Mouse (Mus musculus) CH12.LX (cell line): ENCODE measurements around the gene Nudt6. TPM values are rescaled to one million over a fixed set of nuclear protein-coding genes. Genes with fewer than 3 reads are reported as not detected.
A peak's percentile ranks its signal among the peaks of the same experiment; 100 is the strongest.

Experiments used
- DNase-seq: peaks from one replicate; pipeline ENCODE4 v3.0.0-alpha.2; 2013; ENCODE audit errors: extremely low read depth
- H3K27ac ChIP-seq: 2 replicates; pipeline ENCODE4 v1.5.1; 2012; ENCODE audit warnings: low read depth, mild to moderate bottlenecking, control low read depth, moderate library complexity; ENCODE audit not compliant: insufficient read depth
- H3K27me3 ChIP-seq: replicated peaks from 2 replicates; pipeline ENCODE3; 2012; ENCODE audit warnings: inconsistent platforms
- H3K36me3 ChIP-seq, 2 experiments: replicated peaks in 1 of 2; 2 replicates each; pipeline versions ENCODE3 to v1.6.1; 2012; ENCODE audit warnings: inconsistent platforms in 1 of 2, low read length in 1 of 2, mild to moderate bottlenecking in 1 of 2, mixed read lengths in 1 of 2, moderate library complexity in 1 of 2; ENCODE audit not compliant: control insufficient read depth in 1 of 2, insufficient read depth in 1 of 2
- H3K4me1 ChIP-seq, 2 experiments: 2 replicates each; pipeline ENCODE4 v1.6.1; 2012; ENCODE audit warnings: inconsistent platforms in 1 of 2, moderate library complexity in 1 of 2; ENCODE audit not compliant: insufficient read depth in 2 of 2, control insufficient read depth in 1 of 2
- H3K4me2 ChIP-seq: 2 replicates; pipeline ENCODE4 v1.6.1; 2012; ENCODE audit warnings: low read depth, mild to moderate bottlenecking, control low read depth; ENCODE audit not compliant: poor library complexity, insufficient read depth, severe bottlenecking
- H3K4me3 ChIP-seq, 3 experiments: fragments of 150-350 bp in 1 of 3; sonication (generic) in 1 of 3; replicated peaks in 1 of 3; 2 replicates each; pipeline versions ENCODE3 to v1.5.1; 2011 to 2012; ENCODE audit warnings: low read depth in 2 of 3, low read length in 2 of 3, mild to moderate bottlenecking in 2 of 3, moderate library complexity in 2 of 3, control low read depth in 1 of 3, improper control_type of control experiment in 1 of 3, inconsistent platforms in 1 of 3, mixed read lengths in 1 of 3; ENCODE audit not compliant: poor library complexity in 1 of 3
- H3K79me2 ChIP-seq: replicated peaks from 2 replicates; pipeline ENCODE4 v1.6.1; 2012; ENCODE audit warnings: mild to moderate bottlenecking, moderate library complexity; ENCODE audit not compliant: control insufficient read depth, poor library complexity, insufficient read depth, severe bottlenecking; ENCODE audit errors: extremely low read depth
- H3K9ac ChIP-seq: 2 replicates; pipeline ENCODE4 v1.6.1; 2012; ENCODE audit warnings: low read depth, mild to moderate bottlenecking, control low read depth, moderate library complexity; ENCODE audit not compliant: insufficient read depth
- H3K9me3 ChIP-seq: replicated peaks from 2 replicates; pipeline ENCODE3; 2012; ENCODE audit warnings: low read length, inconsistent platforms, mixed read lengths
- CHD1 ChIP-seq: IDR thresholded peaks from 2 replicates; pipeline ENCODE4 v1.6.1; 2012; ENCODE audit warnings: low read depth, low read length, improper control_type of control experiment, inconsistent platforms
- CHD2 ChIP-seq: IDR thresholded peaks from 2 replicates; pipeline ENCODE4 v1.6.1; 2011; ENCODE audit warnings: low read length, improper control_type of control experiment
- CTCF ChIP-seq, 2 experiments: IDR thresholded peaks in 1 of 2; conservative IDR thresholded peaks in 1 of 2; 2 replicates each; pipeline ENCODE4 v1.5.1; 2011 to 2012; ENCODE audit warnings: low read depth in 2 of 2, low read length in 2 of 2, improper control_type of control experiment in 1 of 2, inconsistent platforms in 1 of 2, mild to moderate bottlenecking in 1 of 2, moderate library complexity in 1 of 2
- GABPA ChIP-seq: IDR thresholded peaks from 2 replicates; pipeline ENCODE4 v1.6.1; 2012; ENCODE audit warnings: low read depth, low read length, improper control_type of control experiment, inconsistent platforms; ENCODE audit not compliant: insufficient replicate concordance
- HCFC1 ChIP-seq: IDR thresholded peaks from 2 replicates; pipeline ENCODE4 v1.6.1; 2012; ENCODE audit warnings: low read depth, mild to moderate bottlenecking, inconsistent platforms, low read length, improper control_type of control experiment
- IRF4 ChIP-seq: IDR thresholded peaks from 2 replicates; pipeline ENCODE4 v1.6.1; 2014; ENCODE audit warnings: low read depth, mild to moderate bottlenecking, inconsistent platforms, low read length, improper control_type of control experiment
- JUND ChIP-seq: conservative IDR thresholded peaks from 2 replicates; pipeline ENCODE4 v1.6.1; 2011; ENCODE audit warnings: low read depth, low read length, improper control_type of control experiment
- MAFK ChIP-seq: IDR thresholded peaks from 2 replicates; pipeline ENCODE4 v1.6.1; 2011; ENCODE audit warnings: low read length, improper control_type of control experiment; ENCODE audit not compliant: insufficient replicate concordance
- MAX ChIP-seq: IDR thresholded peaks from 2 replicates; pipeline ENCODE4 v1.6.1; 2011; ENCODE audit warnings: low read length, improper control_type of control experiment
- NRF1 ChIP-seq: IDR thresholded peaks from 2 replicates; pipeline ENCODE4 v1.6.1; 2014; ENCODE audit warnings: low read depth, mild to moderate bottlenecking, inconsistent platforms, low read length, improper control_type of control experiment, moderate library complexity
- POLR2A ChIP-seq: IDR thresholded peaks from 2 replicates; pipeline ENCODE4 v1.6.1; 2011; ENCODE audit warnings: low read depth, mild to moderate bottlenecking, improper control_type of control experiment, low read length
- POLR2AphosphoS2 ChIP-seq: IDR thresholded peaks from 2 replicates; pipeline ENCODE4 v1.6.1; 2011; ENCODE audit warnings: low read depth, low read length, improper control_type of control experiment
- SIN3A ChIP-seq: IDR thresholded peaks from 2 replicates; pipeline ENCODE4 v1.6.1; 2012; ENCODE audit warnings: low read length, improper control_type of control experiment, inconsistent platforms
- TBP ChIP-seq: conservative IDR thresholded peaks from 2 replicates; pipeline ENCODE4 v1.6.1; 2011; ENCODE audit warnings: low read depth, low read length, improper control_type of control experiment
- UBTF ChIP-seq: IDR thresholded peaks from 2 replicates; pipeline ENCODE4 v1.6.1; 2012; ENCODE audit warnings: low read depth, mild to moderate bottlenecking, inconsistent platforms, low read length, improper control_type of control experiment, moderate library complexity
- USF1 ChIP-seq: IDR thresholded peaks from 2 replicates; pipeline ENCODE4 v1.6.1; 2014; ENCODE audit warnings: low read depth, mild to moderate bottlenecking, inconsistent platforms, low read length, improper control_type of control experiment
- ZC3H11A ChIP-seq: IDR thresholded peaks from 2 replicates; pipeline ENCODE4 v1.6.1; 2012; ENCODE audit warnings: low read depth, mild to moderate bottlenecking, inconsistent platforms, low read length, improper control_type of control experiment
- ZKSCAN1 ChIP-seq: IDR thresholded peaks from 2 replicates; pipeline ENCODE4 v1.6.1; 2012; ENCODE audit warnings: low read depth, inconsistent platforms, low read length, improper control_type of control experiment, borderline replicate concordance
- ZNF384 ChIP-seq: IDR thresholded peaks from 2 replicates; pipeline ENCODE4 v1.6.1; 2012; ENCODE audit warnings: low read depth, low read length, improper control_type of control experiment, inconsistent platforms
- dilution Hi-C: fragments of 300-500 bp; cut with MboI; formaldehyde crosslinking; loops from 2 replicates; pipeline ENCODE4 v1.14.3; 2020; ENCODE audit warnings: low sequenced_read_pairs; ENCODE audit not compliant: extremely low pct_unique_long_range_greater_than_20kb, extremely low pct_ligation_motif_present
- in situ Hi-C: fragments of 300-500 bp; cut with MboI; formaldehyde crosslinking; loops from 3 replicates; pipeline ENCODE4 v1.14.3; 2019; ENCODE audit warnings: low sequenced_read_pairs, low pct_ligation_motif_present, low pct_unique_long_range_greater_than_20kb, mixed read lengths
- polyA plus RNA-seq: library from polyadenylated mRNA; unstranded; fragments of >175 nt; gene quantifications from 2 replicates; pipeline ENCODE4 v1.2.1, GENCODE M21; 2012; ENCODE audit warnings: low read depth; ENCODE audit not compliant: insufficient read length
- total RNA-seq, 2 experiments: library from RNA; depleted of rRNA; stranded (reverse); fragments of 300-350 nt in 1 of 2; fragments of >200 nt in 1 of 2; gene quantifications; 2 replicates each; pipeline ENCODE4 v1.2.3; 2012 to 2014

Gene Nudt6
- total and polyA plus RNA-seq, 3 experiments: 6.0 to 9.6 (median 9.4) TPM

GRCm38 (mm10) chr3:37419458-37419991 lies 486 bp downstream of the Nudt6 start, which contains the start of gene Spata5 (continued):
- no peak for TF ChIP-seq ZNF384
- peak; percentile 67 for TF ChIP-seq SIN3A
- TF ChIP-seq NRF1: no peak
- TF ChIP-seq CTCF (conservative IDR thresholded peaks at IDR 0.05 in 1 of 2, IDR thresholded peaks at IDR 0.05 in 1 of 2; ENCODE audit: low read depth in 2 of 2, low read length in 2 of 2): no peak

- peak overlapping the region; percentile 70 for H3K9ac ChIP-seq
- H3K4me3 ChIP-seq: peak overlapping the region; percentile 78 to 83 (median 82)
- no peaks in the 10 kb centered on the region for H3K27me3 ChIP-seq
- in situ Hi-C loops: loop anchor here (10.0 kb wide), 1 partner anchor 94 kb away; no protein-coding TSS in a partner anchor
- TF ChIP-seq USF1: no peak
- no peak for TF ChIP-seq POLR2A
- TF ChIP-seq CHD2: no peak
- peak; percentile 45; the same call in 1 of the 2 replicates for TF ChIP-seq TBP
- TF ChIP-seq ZC3H11A: no peak
- TF ChIP-seq POLR2AphosphoS2: no peak
- TF ChIP-seq ZKSCAN1: no peak
- TF ChIP-seq CTCF (conservative IDR thresholded peaks at IDR 0.05 in 1 of 2, IDR thresholded peaks at IDR 0.05 in 1 of 2; ENCODE audit: low read depth in 2 of 2, low read length in 2 of 2): peak in 1 of 2 experiments; percentile 6; a peak in 1 of 4 replicates
- TF ChIP-seq UBTF: peak; percentile 61; the same call in 1 of the 2 replicates
- TF ChIP-seq MAX: no peak
- TF ChIP-seq MAFK: no peak
- no peak for TF ChIP-seq IRF4
- TF ChIP-seq SIN3A: peak; percentile 32; the same call in 1 of the 2 replicates
- TF ChIP-seq GABPA: no peak
- no peak; the same call in 1 of the 2 replicates for TF ChIP-seq HCFC1
- TF ChIP-seq JUND: no peak
- TF ChIP-seq, all 38 proteins: peak for 4
- Histone ChIP-seq H3K9me3 (no peaks in the 10 kb centered on the region), H3K4me1 (peaks cover 7 to 29% of the 10 kb centered on the region in 2 experiments), H3K36me3 (peaks cover 0 to 18% of the 10 kb centered on the region in 2 experiments), H3K27ac (peak overlapping the region; percentile 53), H3K4me2 (peak overlapping the region; percentile 72), H3K79me2 (peaks cover 27% of the 10 kb centered on the region)
- DNase-seq: peak; percentile 73
- dilution Hi-C loops: no loop called here
Observed at GRCm38 (mm10) chr3:37418961-37419457, 1.0 kb downstream of the Nudt6 start.

DNA sequence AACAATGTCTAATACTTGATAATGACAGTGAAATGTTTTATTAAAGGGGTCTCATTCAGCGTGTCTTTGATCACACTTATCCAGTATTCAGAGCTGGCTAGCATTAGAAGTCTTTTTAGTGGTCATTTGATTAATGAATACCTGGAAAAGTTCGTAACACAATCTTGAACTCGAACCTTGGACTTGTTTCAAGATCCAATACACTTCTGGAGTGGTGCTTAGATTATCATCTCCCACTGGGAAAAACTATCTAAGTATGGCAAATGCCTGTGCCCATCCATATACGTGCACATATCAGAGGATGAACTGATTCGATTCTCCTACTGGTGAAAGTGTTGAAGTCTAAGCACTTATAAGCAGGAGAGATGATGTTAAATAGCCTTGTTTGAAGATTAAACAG lies 1.7 kb downstream of the Nudt6 start:
- Histone ChIP-seq H3K9me3 (no peaks in the 10 kb centered on the region), H3K4me1 (peaks cover 6 to 30% of the 10 kb centered on the region in 2 experiments), H3K36me3 (peaks cover 0 to 14% of the 10 kb centered on the region in 2 experiments), H3K27ac (no peak overlapping the region), H3K79me2 (peaks cover 21% of the 10 kb centered on the region), H3K9ac (peak overlapping the region; percentile 70), H3K4me3 (peak overlapping the region; percentile 78 to 83 (median 82)), H3K27me3 (no peaks in the 10 kb centered on the region), H3K4me2 (peak overlapping the region; percentile 72; the same call in 1 of the 2 replicates)
- in situ Hi-C loops (loop anchor here (10.0 kb wide), 1 partner anchor 94 kb away; no protein-coding TSS in a partner anchor), dilution Hi-C loops (no loop called here)
- TF ChIP-seq CHD1 (0 out of 2 replicates have a peak, but pooled peaks have one; percentile 12), HCFC1 (no peak)
- DNase-seq: no peak
